Mouse (Mus musculus): ENCODE results near the gene Taf1c. TPM values are rescaled to one million over a fixed set of nuclear protein-coding genes. Genes with fewer than 3 reads are reported as not detected.

The Taf1c gene
- polyA plus RNA-seq, 1 experiment from 2014 or later = 12.7 TPM

DNA sequence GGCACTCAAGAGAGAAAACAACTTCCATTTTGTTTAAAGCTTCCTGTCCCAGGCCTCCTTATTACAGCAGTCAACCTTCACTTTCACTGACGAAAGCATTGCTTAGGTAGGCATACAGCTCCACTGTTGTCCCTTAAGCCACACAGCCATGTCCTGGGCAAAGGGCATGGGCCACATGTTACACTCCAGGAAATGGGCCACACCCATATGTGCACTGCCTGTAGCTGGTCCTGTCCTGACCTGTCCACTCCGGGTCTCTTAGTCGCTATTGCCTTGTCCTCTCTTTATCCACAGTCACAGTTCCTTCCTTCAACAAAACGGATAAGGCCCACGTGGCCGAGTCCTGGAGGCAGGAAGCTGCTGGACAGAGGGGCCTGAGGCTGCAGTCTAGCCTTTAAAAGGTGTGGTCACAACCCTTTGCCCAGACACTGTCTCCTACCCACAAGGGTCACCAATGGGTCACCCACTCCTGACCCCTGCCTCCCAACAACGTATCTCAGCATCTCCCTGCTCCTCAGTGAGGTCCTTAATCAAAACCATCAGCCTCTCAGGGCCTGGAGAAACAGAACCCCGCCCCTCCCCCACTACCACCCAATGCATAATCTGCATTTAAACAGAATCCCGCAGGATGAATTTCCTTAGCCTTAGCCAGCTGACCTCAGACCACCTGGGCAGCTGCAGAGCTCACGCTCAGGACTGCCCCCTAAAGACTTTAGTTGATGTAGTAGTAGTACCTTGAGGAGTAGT lies 22.8 kb upstream of the Taf1c start:
- no peaks in the 10 kb centered on the region for H3K36me3 ChIP-seq (ENCODE audit: control insufficient read depth, insufficient read depth, low read length)
- no peak overlapping the region for H3K9ac ChIP-seq (replicated peaks; ENCODE audit: low read depth, low read length)
- no peaks in the 10 kb centered on the region for H3K27me3 ChIP-seq (ENCODE audit: control insufficient read depth, insufficient read depth, low read length)
- ATAC-seq (ENCODE audit: low read depth) = no peak
- 45% methylated on average over 10 of the region's 10 CpGs for WGBS
- H3K4me3 ChIP-seq (ENCODE audit: low read depth, low read length) = no peak overlapping the region
- no peak overlapping the region for H3K27ac ChIP-seq (ENCODE audit: low read depth, low read length)
- H3K4me2 ChIP-seq (ENCODE audit: low read depth, low read length) = no peak overlapping the region
- 0 out of 2 replicates have a peak, but pooled peaks cover 2% of the 10 kb centered on the region for H3K4me1 ChIP-seq (ENCODE audit: control insufficient read depth, insufficient read depth, low read length)
- H3K9me3 ChIP-seq (ENCODE audit: control insufficient read depth, low read length) = no peaks in the 10 kb centered on the region

DNA sequence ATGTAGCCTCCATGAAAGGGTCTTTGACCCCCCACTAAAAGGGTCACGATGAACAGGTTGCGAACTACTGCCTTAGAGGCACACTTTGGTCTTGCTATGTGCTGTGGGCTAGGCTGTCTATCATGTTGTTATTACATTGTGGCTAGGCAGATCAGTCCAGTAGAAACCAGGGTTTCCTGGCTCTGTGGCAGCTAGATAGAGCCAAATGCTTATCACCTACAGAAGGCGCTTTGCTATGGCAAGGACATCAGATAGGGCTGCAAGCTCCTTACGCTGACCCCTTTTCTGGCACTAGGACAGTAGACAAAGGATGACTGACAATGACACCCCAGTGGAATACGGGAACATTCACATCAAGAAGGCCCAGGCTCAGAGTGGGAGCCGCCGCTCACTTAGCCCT lies 22.2 kb upstream of the Taf1c start:
- Histone ChIP-seq H3K9me3 (ENCODE audit: control insufficient read depth, low read length) (no peaks in the 10 kb centered on the region), H3K4me1 (ENCODE audit: control insufficient read depth, insufficient read depth, low read length) (no peaks in the 10 kb centered on the region), H3K4me2 (ENCODE audit: low read depth, low read length) (no peak overlapping the region), H3K9ac (replicated peaks; ENCODE audit: low read depth, low read length) (no peak overlapping the region), H3K27ac (ENCODE audit: low read depth, low read length) (no peak overlapping the region), H3K36me3 (ENCODE audit: control insufficient read depth, insufficient read depth, low read length) (no peaks in the 10 kb centered on the region), H3K27me3 (ENCODE audit: control insufficient read depth, insufficient read depth, low read length) (no peaks in the 10 kb centered on the region), H3K4me3 (ENCODE audit: low read depth, low read length) (no peak overlapping the region)
- WGBS = 90% methylated on average over 7 of the region's 7 CpGs
- no peak for ATAC-seq (ENCODE audit: low read depth)

DNA sequence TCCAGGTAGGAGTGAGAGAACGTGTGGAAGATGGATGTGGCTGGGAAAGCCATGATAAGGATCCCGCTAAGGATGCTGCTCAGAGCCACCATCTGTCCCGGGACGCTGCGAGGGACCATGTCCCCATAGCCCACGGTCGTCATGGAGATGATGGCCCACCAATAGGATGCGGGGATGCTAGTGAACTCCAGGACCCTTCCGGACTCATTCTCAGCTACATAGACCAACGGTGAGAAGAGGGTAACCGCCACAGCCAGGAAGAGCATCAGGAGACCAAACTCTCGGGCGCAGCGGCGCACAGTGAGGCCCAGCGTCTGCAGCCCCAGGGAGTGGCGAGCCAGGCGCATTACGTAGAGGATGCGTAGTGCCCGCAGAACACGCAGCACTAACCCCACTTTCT lies 20.8 kb upstream of the Taf1c start:
- 76% methylated on average over 22 of the region's 22 CpGs for whole genome bisulfite sequencing
- no peak overlapping the region for H3K4me3 ChIP-seq (ENCODE audit: low read depth, low read length)
- no peak overlapping the region for H3K4me2 ChIP-seq (ENCODE audit: low read depth, low read length)
- no peaks in the 10 kb centered on the region for H3K27me3 ChIP-seq (ENCODE audit: control insufficient read depth, insufficient read depth, low read length)
- no peaks in the 10 kb centered on the region for H3K9me3 ChIP-seq (ENCODE audit: control insufficient read depth, low read length)
- ATAC-seq (ENCODE audit: low read depth) = no peak
- H3K36me3 ChIP-seq (ENCODE audit: control insufficient read depth, insufficient read depth, low read length) = no peaks in the 10 kb centered on the region
- no peak overlapping the region for H3K27ac ChIP-seq (ENCODE audit: low read depth, low read length)
- H3K9ac ChIP-seq (replicated peaks; ENCODE audit: low read depth, low read length) = no peak overlapping the region
- H3K4me1 ChIP-seq (ENCODE audit: control insufficient read depth, insufficient read depth, low read length) = no peaks in the 10 kb centered on the region

DNA sequence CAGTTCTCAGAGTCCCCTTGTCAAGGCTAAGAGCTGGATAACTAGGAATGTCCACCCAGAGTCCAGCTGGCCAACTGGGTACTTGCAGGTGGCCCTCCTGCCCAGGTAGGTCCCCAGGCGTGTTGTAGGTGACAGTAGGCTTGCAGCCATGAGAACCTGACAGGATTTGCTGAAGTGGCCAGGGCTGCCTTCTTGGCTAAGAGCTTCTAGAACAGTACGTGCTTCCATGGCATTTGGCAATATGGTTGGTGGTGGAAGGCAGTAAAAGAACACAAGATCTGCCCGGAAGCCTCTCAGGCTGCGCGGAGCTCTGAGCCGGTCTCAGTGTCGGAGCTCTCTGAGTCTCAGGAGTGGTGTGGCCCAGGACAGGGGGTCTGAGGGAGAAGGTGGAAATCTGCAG lies 19.9 kb upstream of the Taf1c start:
- no peak overlapping the region for H3K9ac ChIP-seq (replicated peaks; ENCODE audit: low read depth, low read length)

DNA sequence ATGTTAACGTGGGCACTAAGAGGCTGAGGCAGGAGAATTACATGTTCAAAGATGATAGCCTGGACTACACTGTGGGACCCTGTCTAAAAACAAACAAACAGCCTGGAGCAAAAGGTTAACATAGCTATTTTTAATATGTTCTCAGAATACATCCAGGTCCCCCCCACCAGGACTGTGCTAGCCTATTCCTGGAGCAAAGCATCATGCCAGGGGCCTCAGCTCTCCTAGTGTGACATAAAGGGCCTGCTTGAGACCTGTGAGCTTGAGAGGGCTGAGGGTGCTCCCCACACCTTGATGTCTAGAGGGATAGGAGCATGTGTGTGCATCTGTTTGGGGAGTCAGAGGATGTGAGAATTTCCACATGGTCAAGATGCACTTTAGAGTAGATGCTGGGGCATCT lies 18.7 kb upstream of the Taf1c start:
- Histone ChIP-seq H3K4me2 (ENCODE audit: low read depth, low read length) (no peak overlapping the region), H3K4me3 (ENCODE audit: low read depth, low read length) (no peak overlapping the region), H3K9ac (replicated peaks; ENCODE audit: low read depth, low read length) (no peak overlapping the region), H3K4me1 (ENCODE audit: control insufficient read depth, insufficient read depth, low read length) (no peaks in the 10 kb centered on the region), H3K27me3 (ENCODE audit: control insufficient read depth, insufficient read depth, low read length) (no peaks in the 10 kb centered on the region), H3K27ac (ENCODE audit: low read depth, low read length) (no peak overlapping the region), H3K9me3 (ENCODE audit: control insufficient read depth, low read length) (no peaks in the 10 kb centered on the region), H3K36me3 (ENCODE audit: control insufficient read depth, insufficient read depth, low read length) (no peaks in the 10 kb centered on the region)
- no peak for ATAC-seq (ENCODE audit: low read depth)
- WGBS = 78% methylated on average over 1 of the region's 1 CpGs

More for the DNA sequence above, 19.9 kb upstream of the Taf1c start:
- H3K4me2 ChIP-seq (ENCODE audit: low read depth, low read length) = no peak overlapping the region
- 91% methylated on average over 7 of the region's 7 CpGs for WGBS
- H3K9me3 ChIP-seq (ENCODE audit: control insufficient read depth, low read length) = no peaks in the 10 kb centered on the region
- H3K27ac ChIP-seq (ENCODE audit: low read depth, low read length) = no peak overlapping the region
- no peaks in the 10 kb centered on the region for H3K27me3 ChIP-seq (ENCODE audit: control insufficient read depth, insufficient read depth, low read length)
- ATAC-seq (ENCODE audit: low read depth) = no peak
- no peaks in the 10 kb centered on the region for H3K4me1 ChIP-seq (ENCODE audit: control insufficient read depth, insufficient read depth, low read length)
- no peaks in the 10 kb centered on the region for H3K36me3 ChIP-seq (ENCODE audit: control insufficient read depth, insufficient read depth, low read length)
- no peak overlapping the region for H3K4me3 ChIP-seq (ENCODE audit: low read depth, low read length)

DNA sequence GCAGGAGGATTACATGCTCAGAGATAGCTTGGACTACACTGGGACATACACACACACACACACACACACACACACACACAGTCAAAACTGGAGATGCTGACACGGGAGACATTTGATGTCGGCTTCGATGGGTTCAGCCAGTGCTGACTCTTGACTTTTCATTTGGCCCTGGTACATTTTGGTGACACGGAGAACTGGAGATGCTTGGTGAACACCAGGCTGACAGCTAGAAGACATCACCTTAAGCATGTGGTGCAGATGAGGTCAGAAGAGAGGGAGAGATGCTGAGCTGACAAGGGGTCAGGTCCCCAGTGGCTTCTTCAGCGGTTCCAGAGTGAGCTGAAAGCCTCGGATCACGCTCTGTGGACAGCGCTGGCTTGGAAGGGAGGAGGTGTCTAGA lies 18.0 kb upstream of the Taf1c start:
- 95% methylated on average over 8 of the region's 8 CpGs for WGBS
- Histone ChIP-seq H3K4me2 (ENCODE audit: low read depth, low read length) (no peak overlapping the region), H3K9me3 (ENCODE audit: control insufficient read depth, low read length) (no peaks in the 10 kb centered on the region)

DNA sequence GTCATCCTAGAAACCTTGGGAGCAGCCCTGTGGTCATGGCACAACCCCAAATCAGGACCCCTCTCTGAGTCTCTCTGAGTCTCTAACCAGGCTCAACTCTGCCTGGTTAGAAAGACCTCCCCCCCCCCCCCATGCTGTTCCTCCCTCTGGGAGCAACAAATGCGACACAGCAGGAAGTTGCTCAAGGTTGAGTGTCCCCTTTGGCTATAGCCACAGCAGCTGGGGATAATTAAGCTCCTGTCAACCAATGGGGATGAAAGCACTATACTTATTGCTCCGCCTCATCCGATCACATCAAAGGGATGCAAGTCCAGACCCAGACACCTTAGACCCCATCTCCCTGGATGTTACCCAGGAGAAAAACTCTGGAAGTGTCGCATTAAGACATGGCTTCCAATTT lies 17.5 kb upstream of the Taf1c start:
- Histone ChIP-seq H3K9me3 (ENCODE audit: control insufficient read depth, low read length) (no peaks in the 10 kb centered on the region), H3K4me2 (ENCODE audit: low read depth, low read length) (no peak overlapping the region), H3K4me1 (ENCODE audit: control insufficient read depth, insufficient read depth, low read length) (no peaks in the 10 kb centered on the region), H3K27ac (ENCODE audit: low read depth, low read length) (no peak overlapping the region), H3K27me3 (ENCODE audit: control insufficient read depth, insufficient read depth, low read length) (no peaks in the 10 kb centered on the region), H3K36me3 (ENCODE audit: control insufficient read depth, insufficient read depth, low read length) (no peaks in the 10 kb centered on the region), H3K4me3 (ENCODE audit: low read depth, low read length) (no peak overlapping the region), H3K9ac (replicated peaks; ENCODE audit: low read depth, low read length) (no peak overlapping the region)
- ATAC-seq (ENCODE audit: low read depth) = no peak
- whole genome bisulfite sequencing = 57% methylated on average over 4 of the region's 4 CpGs

More for the DNA sequence above, 18.0 kb upstream of the Taf1c start:
- Histone ChIP-seq H3K27me3 (ENCODE audit: control insufficient read depth, insufficient read depth, low read length) (no peaks in the 10 kb centered on the region), H3K4me3 (ENCODE audit: low read depth, low read length) (no peak overlapping the region), H3K27ac (ENCODE audit: low read depth, low read length) (no peak overlapping the region), H3K4me1 (ENCODE audit: control insufficient read depth, insufficient read depth, low read length) (no peaks in the 10 kb centered on the region), H3K36me3 (ENCODE audit: control insufficient read depth, insufficient read depth, low read length) (no peaks in the 10 kb centered on the region), H3K9ac (replicated peaks; ENCODE audit: low read depth, low read length) (no peak overlapping the region)
- no peak for ATAC-seq (ENCODE audit: low read depth)

DNA sequence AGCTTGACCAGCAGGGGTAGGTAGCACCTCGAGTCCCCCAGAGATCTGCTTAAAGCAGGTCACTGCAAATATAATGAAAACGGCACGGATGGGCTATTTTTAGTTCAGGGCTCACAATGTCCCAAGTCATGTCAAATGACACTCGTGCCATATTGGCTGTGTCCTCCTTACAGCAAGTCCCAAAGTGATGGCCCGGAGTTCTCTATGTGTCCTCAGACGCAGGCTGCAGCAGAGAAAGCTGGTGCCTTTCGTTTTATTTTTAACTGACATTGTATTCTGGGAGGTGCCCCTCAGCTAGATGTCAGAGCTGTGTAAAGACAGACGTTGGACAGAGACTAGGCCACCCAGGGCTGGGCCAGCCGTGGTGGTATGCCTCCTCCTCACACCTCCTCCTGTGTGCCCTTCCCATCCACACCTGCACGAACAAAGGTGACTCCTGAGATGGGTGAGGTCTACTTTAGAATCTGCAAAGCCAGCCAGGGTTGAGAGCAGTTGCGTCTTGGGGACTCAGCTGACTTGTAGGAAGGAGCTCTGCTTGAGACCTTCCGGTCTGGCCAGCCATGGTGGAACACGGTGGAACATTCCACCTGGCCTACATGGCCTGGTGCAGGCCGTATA lies 15.9 kb upstream of the Taf1c start:
- H3K4me1 ChIP-seq (ENCODE audit: control insufficient read depth, insufficient read depth, low read length) = no peaks in the 10 kb centered on the region
- H3K4me2 ChIP-seq (ENCODE audit: low read depth, low read length) = no peak overlapping the region
- H3K4me3 ChIP-seq (ENCODE audit: low read depth, low read length) = no peak overlapping the region
- no peaks in the 10 kb centered on the region for H3K9me3 ChIP-seq (ENCODE audit: control insufficient read depth, low read length)
- ATAC-seq (ENCODE audit: low read depth) = no peak
- H3K9ac ChIP-seq (replicated peaks; ENCODE audit: low read depth, low read length) = no peak overlapping the region
- no peaks in the 10 kb centered on the region for H3K27me3 ChIP-seq (ENCODE audit: control insufficient read depth, insufficient read depth, low read length)
- WGBS = 89% methylated on average over 14 of the region's 14 CpGs
- H3K27ac ChIP-seq (ENCODE audit: low read depth, low read length) = no peak overlapping the region
- no peaks in the 10 kb centered on the region for H3K36me3 ChIP-seq (ENCODE audit: control insufficient read depth, insufficient read depth, low read length)

DNA sequence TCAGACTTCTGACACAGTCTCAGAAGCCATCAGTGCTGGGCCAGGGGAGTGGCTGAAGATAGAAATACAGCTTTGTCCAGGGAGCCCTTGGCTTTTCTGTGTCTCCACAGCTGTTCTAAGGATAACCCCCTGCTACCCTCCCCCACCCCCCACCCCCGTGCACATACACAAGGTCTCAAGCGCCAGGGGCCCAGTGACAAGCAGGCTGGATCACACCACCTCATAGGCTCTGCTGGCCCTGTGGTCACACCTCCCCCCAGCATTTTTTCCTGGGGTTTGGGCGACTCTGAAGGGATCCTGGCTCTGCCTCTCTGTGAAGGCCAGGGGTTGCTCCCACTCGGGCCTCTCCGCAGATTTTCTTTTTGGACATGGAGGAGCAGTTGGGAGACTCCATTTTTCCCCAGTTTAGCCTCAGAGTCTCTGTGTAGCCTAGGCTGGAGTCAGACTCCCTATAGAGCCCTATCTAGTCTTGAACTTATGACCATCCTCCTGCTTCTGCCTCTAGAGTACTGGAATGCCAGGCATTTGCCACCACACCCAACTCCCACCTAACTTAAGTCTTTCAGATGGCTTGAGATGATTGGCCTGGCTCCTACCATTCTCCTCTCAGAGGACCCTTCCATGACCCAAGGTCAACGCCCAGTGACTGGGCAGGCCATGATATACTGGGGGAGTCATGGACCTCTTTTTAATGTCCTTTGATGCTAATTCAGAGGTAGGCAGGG lies 15.3 kb upstream of the Taf1c start:
- Histone ChIP-seq H3K9ac (replicated peaks; ENCODE audit: low read depth, low read length) (no peak overlapping the region), H3K4me1 (ENCODE audit: control insufficient read depth, insufficient read depth, low read length) (no peaks in the 10 kb centered on the region), H3K36me3 (ENCODE audit: control insufficient read depth, insufficient read depth, low read length) (no peaks in the 10 kb centered on the region), H3K27ac (ENCODE audit: low read depth, low read length) (no peak overlapping the region), H3K27me3 (ENCODE audit: control insufficient read depth, insufficient read depth, low read length) (no peaks in the 10 kb centered on the region), H3K4me2 (ENCODE audit: low read depth, low read length) (no peak overlapping the region), H3K9me3 (ENCODE audit: control insufficient read depth, low read length) (no peaks in the 10 kb centered on the region), H3K4me3 (ENCODE audit: low read depth, low read length) (no peak overlapping the region)
- 73% methylated on average over 6 of the region's 6 CpGs for WGBS
- no peak for ATAC-seq (ENCODE audit: low read depth)

All from neural tube, embryonic 14.5 days (tissue).